Mouse (Mus musculus): ENCODE data around the gene Sema5b. TPM values are rescaled to one million over a fixed set of nuclear protein-coding genes. Genes with fewer than 3 reads are reported as not detected.

The Sema5b gene
- polyA plus RNA-seq, 1 experiment, result 64.3 TPM

DNA sequence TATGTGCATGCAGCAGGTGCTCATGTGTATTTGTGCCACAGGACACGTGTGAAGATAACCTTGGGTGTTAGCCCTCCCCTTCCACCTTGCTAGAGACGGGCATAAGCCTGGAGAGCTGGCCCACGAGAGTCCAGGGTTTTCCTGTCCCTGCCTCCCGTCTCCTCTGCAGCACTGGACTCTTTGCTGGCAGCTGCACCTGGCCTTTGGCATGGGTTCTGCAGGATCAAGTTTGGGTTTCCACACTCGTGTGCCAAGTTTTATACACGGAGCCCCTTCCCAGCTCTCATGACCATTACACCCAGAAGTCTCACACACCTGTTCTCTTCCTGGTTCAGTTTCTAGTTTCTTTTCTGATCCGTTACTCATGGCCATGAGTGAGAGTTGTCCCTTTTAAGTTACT is 172.7 kb downstream of the Sema5b start:
- TF ChIP-seq POLR2A (IDR thresholded peaks at IDR 0.05; ENCODE audit: control insufficient read depth, low read depth, low read length) (no peak), CTCF (IDR thresholded peaks at IDR 0.05; ENCODE audit: control insufficient read depth, insufficient read depth, insufficient replicate concordance, low read depth, low read length) (no peak)
- Histone ChIP-seq H3K27ac (ENCODE audit: control insufficient read depth, insufficient read depth, low read depth, low read length) (no peak overlapping the region), H3K4me1 (ENCODE audit: control insufficient read depth, insufficient read depth, low read length) (no peaks in the 10 kb centered on the region), H3K4me3 (ENCODE audit: control insufficient read depth, low read depth, low read length) (no peak overlapping the region), H3K27me3 (ENCODE audit: control insufficient read depth, insufficient read depth, low read length) (no peaks in the 10 kb centered on the region), H3K36me3 (ENCODE audit: control insufficient read depth, insufficient read depth, low read length) (no peaks in the 10 kb centered on the region)

Other genes starting within 250 kb of the Sema5b start
- 23.0 and 29.9 TPM in 2 replicates for gene Sec22a, start 177.2 kb upstream of the Sema5b start, polyA plus RNA-seq (2012; rRNA removed)
- gene Pdia5, start 50.3 kb upstream of the Sema5b start, polyA plus RNA-seq (2012; rRNA removed), result 16.5 and 18.9 TPM in 2 replicates
- gene Dirc2, start 228.2 kb downstream of the Sema5b start, polyA plus RNA-seq (2012; rRNA removed), result 3.3 and 3.5 TPM in 2 replicates
- 15.9 and 17.8 TPM in 2 replicates for gene Hspbap1, start 229.2 kb downstream of the Sema5b start, polyA plus RNA-seq (2012; rRNA removed)

All from testis, adult 2 months (tissue).